Mouse (Mus musculus): ENCODE data around the gene Dnmt3b.
"Not testable (repeated sequence)": the region's sequence is repeated elsewhere in the genome, so short reads cannot be mapped to it uniquely, and the experiment has no call there.

Dnmt3b gene

DNA sequence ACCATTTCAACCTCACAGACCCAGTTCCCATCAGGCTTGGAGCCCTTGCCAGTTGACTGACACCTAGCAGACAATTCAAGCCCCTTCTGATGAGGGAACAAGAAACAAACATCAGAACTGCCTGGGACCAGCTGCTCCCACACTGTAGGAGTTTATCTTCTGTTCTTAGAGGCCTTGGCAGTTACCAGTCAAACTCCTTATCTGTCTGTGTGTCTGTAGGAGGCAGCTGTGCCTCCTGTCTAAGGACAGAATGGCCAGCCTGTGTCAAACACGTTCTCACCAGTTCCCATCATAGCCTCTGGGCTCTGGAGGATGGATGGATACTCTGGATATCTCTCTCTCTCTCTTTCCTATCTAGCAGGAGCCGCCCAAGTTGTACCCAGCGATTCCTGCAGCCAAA is 68.6 kb downstream of the Dnmt3b start:
- DNase-seq, result not testable (repeated sequence)

DNA sequence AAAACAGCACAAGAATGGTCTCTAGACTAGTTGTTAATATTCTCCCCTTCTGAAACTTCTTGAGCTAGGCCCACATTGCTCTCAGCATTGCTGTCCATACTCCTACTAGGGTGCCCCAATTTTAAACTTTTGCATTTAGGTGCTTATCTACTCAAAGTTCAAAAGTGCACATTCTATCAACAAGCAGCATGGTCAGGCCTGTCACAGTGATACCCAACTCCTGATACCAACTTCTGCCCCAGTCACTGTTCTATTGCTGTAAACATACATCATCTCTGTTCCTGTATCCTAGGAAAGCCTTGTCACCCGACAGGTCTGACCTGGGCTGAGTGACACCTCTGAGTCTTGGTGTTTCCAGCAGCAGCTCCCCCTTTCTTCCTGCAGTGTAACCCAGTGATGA is 73.8 kb downstream of the Dnmt3b start:
- no peak for DNase-seq

DNA sequence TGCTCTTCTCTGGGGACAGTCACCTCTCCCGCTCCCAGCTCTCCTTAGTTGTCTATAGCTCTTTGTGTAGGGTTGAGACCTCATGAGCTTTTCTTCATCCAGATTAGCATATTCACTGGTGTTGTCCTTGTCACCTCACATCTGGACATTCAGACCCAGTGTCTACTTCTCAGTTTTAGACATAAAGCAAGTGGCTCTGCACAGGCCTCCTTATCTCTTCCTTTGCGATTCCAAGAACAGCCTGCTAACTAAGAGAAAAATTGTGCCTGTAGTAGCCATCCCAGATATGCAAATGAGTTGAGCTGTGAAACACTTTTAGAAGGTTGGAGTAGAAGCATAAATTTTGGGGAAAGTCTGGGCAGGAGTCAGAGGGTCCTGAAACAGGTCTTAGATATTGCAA is 75.2 kb downstream of the Dnmt3b start:
- no peak for DNase-seq

DNA sequence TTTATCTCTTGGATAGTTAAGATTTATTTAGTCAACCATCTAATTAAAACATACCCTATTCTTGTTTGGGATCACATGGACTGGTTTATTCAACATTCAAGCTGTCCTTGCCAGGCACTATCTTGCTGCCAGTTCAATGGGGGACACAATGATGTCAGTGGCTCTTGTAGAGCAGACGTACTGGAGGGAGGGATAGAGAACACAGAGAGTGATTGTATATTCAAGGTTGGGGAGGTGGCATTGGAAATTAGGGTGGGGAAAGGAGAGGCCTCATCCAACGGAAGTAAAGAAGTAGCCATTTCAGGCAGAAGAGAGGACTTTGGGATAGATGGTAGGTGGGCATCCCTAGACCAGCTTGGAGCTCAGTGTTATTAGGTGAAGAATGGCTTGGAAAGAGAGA is 75.6 kb downstream of the Dnmt3b start:
- DNase-seq, result no peak

DNA sequence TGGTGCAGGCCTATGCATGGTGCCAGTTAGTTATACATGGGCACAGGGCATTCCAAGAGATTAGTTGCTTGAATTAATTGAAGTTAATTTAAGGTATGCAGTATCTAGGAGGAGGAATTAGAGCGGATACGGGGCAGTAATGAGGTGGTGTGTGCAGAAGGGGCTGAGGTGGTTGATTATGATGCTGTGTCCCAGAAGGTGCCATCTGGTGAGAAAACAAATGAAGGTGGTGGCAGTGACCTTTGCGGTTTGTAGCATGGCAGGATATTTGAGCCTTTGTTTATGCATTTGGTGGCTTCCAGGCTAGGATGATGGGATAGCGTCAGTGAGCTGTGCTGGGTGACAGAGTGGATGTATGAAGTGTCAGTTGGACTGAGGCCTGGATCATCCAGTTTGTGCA is 76.0 kb downstream of the Dnmt3b start:
- DNase-seq, result no peak

DNA sequence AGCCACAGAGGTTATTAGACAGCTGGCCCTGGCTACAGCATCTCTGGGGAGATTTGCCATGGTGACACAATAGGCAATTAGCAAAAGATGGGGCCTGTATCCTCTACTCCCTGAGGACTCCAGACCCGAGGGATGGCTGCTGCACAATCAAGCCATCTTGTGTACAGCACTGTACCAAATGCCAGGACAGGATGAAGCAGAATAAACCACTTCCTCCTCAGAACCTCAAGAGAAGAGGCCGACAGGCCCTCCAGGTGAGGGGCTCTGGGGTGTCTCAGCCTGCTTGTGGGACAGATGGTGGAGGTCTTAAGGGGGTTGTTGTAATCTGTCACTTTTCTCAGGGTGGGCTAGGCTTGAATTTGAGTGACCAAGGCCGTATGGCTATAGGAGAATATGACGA is 84.8 kb downstream of the Dnmt3b start:
- no peak for DNase-seq

All from cerebellum, postnatal 14 days (tissue).